Mouse (Mus musculus) erythroblast, embryonic 14.5 days (primary cell): ENCODE results near the gene Hspb11. TPM values are rescaled to one million over a fixed set of nuclear protein-coding genes. Genes with fewer than 3 reads are reported as not detected.

Source experiments
- H3K27me3 ChIP-seq: 2 replicates; pipeline ENCODE4 v1.6.1; 2012; ENCODE audit warnings: inconsistent platforms; ENCODE audit not compliant: control insufficient read depth
- H3K36me3 ChIP-seq: 2 replicates; pipeline ENCODE4 v1.6.1; 2012; ENCODE audit warnings: mild to moderate bottlenecking, inconsistent platforms; ENCODE audit not compliant: control insufficient read depth
- H3K4me1 ChIP-seq: 2 replicates; pipeline ENCODE4 v1.6.1; 2012; ENCODE audit warnings: inconsistent platforms; ENCODE audit not compliant: control insufficient read depth
- H3K4me3 ChIP-seq: replicated peaks from 2 replicates; pipeline ENCODE3; 2012; ENCODE audit warnings: moderate library complexity, mild to moderate bottlenecking, inconsistent platforms
- H3K9me3 ChIP-seq: 2 replicates; pipeline ENCODE4 v1.6.1; 2012; ENCODE audit warnings: low read length, inconsistent platforms, mixed read lengths; ENCODE audit not compliant: control insufficient read depth
- GATA1 ChIP-seq: IDR thresholded peaks from 2 replicates; pipeline ENCODE4 v1.6.1; 2012; ENCODE audit warnings: low read length, inconsistent platforms, mixed read lengths
- TAL1 ChIP-seq: IDR thresholded peaks from 3 replicates; pipeline ENCODE4 v1.6.1; 2012; ENCODE audit warnings: low read length, inconsistent platforms, mixed read lengths
- polyA plus RNA-seq: library from polyadenylated mRNA; stranded (reverse); fragments of >175 nt; gene quantifications from 2 replicates; pipeline ENCODE4 v1.2.3, GENCODE M21; 2012

The Hspb11 gene
- polyA plus RNA-seq, 1 experiment, result 0.28 TPM

DNA sequence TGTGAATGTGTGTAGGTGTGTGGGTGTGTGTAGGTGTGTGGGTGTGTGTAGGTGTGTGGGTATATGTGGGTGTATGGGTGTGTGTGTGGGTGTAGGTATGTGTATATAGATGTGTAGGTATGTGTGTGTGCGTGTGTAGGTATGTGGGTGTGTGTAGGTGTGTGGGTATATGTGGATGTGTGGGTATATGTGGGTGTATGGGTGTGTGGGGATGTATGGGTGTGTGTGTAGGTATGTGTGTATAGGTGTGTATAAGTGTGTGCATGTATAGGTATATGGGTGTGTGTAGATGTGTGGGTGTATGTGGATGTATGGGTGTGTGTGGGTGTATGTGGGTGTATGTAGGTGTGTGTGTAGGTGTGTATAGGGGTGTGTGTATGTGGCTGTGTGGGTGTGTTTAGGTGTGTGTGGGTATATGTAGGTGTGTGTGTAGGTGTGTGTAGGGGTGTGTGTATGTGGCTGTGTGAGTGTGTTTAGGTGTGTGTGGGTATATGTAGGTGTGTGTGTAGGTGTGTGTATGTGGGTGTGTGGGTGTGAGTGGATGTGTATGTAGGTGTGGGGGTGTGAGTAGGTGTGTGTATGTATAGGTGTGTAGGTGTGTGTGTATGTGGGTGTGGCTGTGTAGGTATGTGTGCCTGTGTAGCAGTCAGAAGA, 47.6 kb downstream of the Hspb11 start:
- H3K27me3 ChIP-seq, result peaks cover 11% of the 10 kb centered on the region
- TF ChIP-seq TAL1 (no peak), GATA1 (no peak)
- peaks cover 2% of the 10 kb centered on the region; the same call in 1 of the 2 replicates for H3K4me1 ChIP-seq
- H3K4me3 ChIP-seq, result no peak overlapping the region
- no peaks in the 10 kb centered on the region for H3K9me3 ChIP-seq
- H3K36me3 ChIP-seq, result no peaks in the 10 kb centered on the region

DNA sequence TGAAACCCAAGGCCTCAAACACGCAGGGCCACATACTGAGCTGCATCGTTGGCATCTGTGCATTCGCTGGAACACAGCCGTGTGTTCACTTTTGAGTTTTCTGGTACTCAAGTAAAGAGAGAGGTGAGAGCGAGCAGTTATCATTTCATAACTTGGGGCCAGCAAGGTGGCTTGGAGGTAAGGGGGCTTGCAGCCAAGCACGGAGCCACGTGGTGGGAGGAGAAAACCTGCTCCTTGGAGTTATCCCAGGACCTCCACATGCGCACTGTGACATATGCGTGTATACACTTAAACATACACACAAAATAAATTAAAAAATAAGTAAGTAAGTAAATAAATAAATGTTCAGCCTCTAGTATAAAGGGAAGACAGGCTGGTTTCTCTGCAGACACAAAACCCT, 48.8 kb downstream of the Hspb11 start:
- TF ChIP-seq GATA1 (no peak), TAL1 (no peak)
- H3K4me3 ChIP-seq, result no peak overlapping the region
- H3K4me1 ChIP-seq, result peaks cover 2% of the 10 kb centered on the region; the same call in 1 of the 2 replicates
- H3K27me3 ChIP-seq, result peaks cover 21% of the 10 kb centered on the region
- H3K36me3 ChIP-seq, result no peaks in the 10 kb centered on the region
- no peaks in the 10 kb centered on the region for H3K9me3 ChIP-seq

DNA sequence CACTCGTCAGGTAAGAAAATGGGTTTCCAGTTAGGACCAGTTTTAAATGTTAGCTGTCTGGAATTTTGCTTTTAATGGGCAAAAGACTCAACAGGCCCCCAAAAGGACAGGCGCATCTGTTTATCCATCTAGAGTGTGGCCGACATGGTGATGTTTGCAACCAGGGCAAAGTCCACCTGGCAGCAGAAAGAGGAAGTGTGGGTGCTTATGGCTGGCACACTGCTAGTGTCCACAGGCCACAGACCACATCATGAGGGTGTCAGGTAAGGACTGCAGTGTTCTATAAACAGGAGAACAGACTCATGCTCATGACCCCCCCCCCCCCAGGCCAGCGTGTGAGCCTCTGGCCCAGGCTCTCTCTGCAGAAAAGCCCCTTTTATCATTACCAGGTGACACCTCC, 49.4 kb downstream of the Hspb11 start:
- Histone ChIP-seq H3K4me1 (peaks cover 2% of the 10 kb centered on the region; the same call in 1 of the 2 replicates), H3K9me3 (no peaks in the 10 kb centered on the region), H3K27me3 (peaks cover 24% of the 10 kb centered on the region), H3K4me3 (no peak overlapping the region), H3K36me3 (no peaks in the 10 kb centered on the region)
- no peak for TF ChIP-seq GATA1
- no peak for TF ChIP-seq TAL1

DNA sequence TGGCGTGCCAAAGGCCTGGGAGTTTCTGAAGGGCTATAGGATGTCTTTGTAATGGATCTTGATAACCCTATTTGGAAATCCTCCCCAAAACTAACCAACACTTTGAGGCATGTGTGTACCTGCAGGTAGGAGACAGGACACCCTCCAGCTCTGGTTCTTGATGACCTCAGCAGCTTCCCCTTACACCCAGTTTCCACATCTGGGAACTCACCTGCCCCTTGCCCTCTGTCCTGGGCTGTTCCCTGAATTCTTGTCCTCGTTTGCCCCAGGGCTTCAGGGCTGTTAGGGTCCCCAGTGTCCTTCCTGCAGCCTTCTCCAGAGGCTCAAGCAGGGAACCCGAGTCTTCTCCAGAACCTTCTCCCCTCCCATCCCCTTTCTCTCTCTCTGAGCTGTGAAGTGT, 50.1 kb downstream of the Hspb11 start:
- no peaks in the 10 kb centered on the region for H3K36me3 ChIP-seq
- H3K4me3 ChIP-seq, result no peak overlapping the region
- H3K9me3 ChIP-seq, result no peaks in the 10 kb centered on the region
- H3K4me1 ChIP-seq, result peaks cover 2% of the 10 kb centered on the region; the same call in 1 of the 2 replicates
- H3K27me3 ChIP-seq, result peaks cover 25% of the 10 kb centered on the region
- TF ChIP-seq GATA1, result no peak
- no peak for TF ChIP-seq TAL1

DNA sequence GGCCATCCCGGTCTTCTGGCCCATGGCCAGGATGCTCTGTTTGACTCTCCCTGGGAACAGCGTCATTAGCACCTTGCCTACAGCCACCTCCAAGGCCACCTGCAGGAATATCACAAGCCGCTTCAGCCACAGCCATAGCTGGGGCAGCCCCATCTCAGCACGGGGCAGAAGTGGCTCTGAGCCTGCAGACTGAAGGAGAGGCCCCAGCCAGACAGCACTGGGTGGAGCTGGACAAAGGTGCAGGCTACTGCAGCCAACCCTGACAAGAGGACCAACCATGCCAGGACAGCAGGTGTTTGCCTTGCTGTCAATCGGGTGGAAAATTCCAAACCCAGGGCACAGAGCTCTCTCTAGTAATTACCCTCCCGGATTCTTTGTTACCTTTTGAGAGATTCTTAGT, 53.6 kb downstream of the Hspb11 start, which contains the start of gene Dio1:
Gene Dio1, minus strand, starts transcription at position 204 of the 400 bp plus-strand sequence.
- H3K9me3 ChIP-seq, result no peaks in the 10 kb centered on the region
- TF ChIP-seq GATA1 (no peak), TAL1 (no peak)
- H3K27me3 ChIP-seq, result peaks cover 26% of the 10 kb centered on the region
- H3K36me3 ChIP-seq, result no peaks in the 10 kb centered on the region
- no peak within 1 kb of the TSS for H3K4me3 ChIP-seq
- no peaks in the 10 kb centered on the region; the same call in 1 of the 2 replicates for H3K4me1 ChIP-seq

DNA sequence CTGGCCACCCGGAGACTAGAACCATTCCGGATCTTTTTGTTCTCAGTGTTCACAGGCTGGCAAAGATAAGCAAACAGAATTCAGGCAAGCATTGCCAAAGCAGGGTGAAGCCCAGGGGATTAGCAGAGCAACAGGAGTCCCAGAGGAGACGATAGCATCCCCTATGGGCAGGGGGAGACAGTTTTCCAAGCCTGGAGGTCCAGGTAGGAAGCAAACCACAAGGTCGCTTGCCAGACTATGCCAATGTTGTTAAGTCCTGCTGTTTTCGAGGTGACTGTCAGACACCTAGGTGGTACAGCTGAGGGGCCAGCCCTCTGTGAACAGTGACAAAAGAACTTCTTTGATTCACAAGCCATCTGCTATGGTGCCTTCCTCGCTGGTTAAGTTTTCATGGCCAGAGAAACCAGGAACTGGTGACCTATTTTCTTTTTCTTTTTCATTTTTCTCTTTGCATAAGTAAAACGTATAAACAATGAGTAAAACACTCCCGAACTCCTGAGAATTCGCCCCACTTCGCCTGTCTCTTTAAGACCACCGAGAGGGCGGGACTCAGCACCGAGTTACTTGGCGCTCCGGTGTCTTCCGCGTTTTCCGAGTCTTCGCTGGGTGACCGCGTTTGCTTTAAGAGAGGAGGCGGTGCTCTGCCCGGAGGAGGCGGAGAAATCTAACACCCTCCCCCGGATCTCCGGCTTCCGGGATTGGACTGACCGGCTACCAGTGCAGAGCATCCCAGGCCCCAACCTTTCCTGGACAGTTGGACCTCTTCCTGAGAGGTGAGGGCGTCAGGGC, 60.5 kb downstream of the Hspb11 start, which contains the start of gene Yipf1:
Gene Yipf1, plus strand, starts transcription at position 674 of the 789 bp plus-strand sequence.
- peaks cover 21% of the 10 kb centered on the region for H3K4me1 ChIP-seq
- peaks cover 22% of the 10 kb centered on the region for H3K36me3 ChIP-seq
- peak within 1 kb of the TSS; percentile 81 for H3K4me3 ChIP-seq
- H3K9me3 ChIP-seq, result no peaks in the 10 kb centered on the region
- no peak for TF ChIP-seq TAL1
- TF ChIP-seq GATA1, result no peak
- no peaks in the 10 kb centered on the region for H3K27me3 ChIP-seq

DNA sequence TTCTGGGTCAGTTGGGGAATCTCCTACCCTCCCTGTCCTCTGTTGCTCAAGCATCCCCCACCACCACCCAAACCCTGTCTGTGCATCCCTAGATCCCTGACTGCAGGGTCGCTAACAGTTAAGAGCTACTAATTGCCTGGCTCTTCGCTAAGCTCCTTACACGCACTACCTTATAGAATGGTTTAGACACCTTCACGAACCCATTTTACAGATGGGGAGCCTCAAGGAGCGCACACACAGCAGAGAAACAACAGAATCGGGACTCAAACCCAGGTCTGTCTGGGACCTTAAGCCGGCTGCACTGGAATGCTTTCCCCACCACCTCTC, 61.0 kb downstream of the Hspb11 start:
- TF ChIP-seq TAL1 (no peak), GATA1 (no peak)
- no peaks in the 10 kb centered on the region for H3K27me3 ChIP-seq
- no peaks in the 10 kb centered on the region for H3K9me3 ChIP-seq
- H3K4me1 ChIP-seq, result peaks cover 21% of the 10 kb centered on the region
- peaks cover 27% of the 10 kb centered on the region for H3K36me3 ChIP-seq
- peak overlapping the region; percentile 81 for H3K4me3 ChIP-seq

DNA sequence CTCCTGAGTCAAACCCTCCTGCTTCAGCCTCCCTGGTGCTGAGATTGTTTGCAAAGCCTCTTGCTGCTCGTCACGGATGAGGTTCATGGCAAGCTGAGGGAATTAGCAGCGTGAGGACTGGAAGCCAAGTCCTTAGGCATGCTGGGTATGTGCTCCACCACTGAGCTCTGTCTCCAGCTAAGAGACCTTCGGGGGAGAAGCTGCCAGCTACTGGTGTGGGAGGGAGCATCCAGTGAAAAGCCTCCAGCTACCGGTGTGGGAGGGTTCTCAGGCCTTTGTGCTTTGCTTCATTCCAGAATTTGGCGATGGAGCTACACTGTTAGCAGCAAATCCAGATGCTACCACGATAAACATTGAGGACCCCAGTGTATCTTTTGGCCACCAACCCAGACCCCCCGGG, 65.3 kb downstream of the Hspb11 start:
- Histone ChIP-seq H3K27me3 (no peaks in the 10 kb centered on the region), H3K9me3 (no peaks in the 10 kb centered on the region), H3K4me1 (peaks cover 17% of the 10 kb centered on the region), H3K36me3 (peaks cover 54% of the 10 kb centered on the region), H3K4me3 (no peak overlapping the region)
- TF ChIP-seq GATA1 (no peak), TAL1 (no peak)

DNA sequence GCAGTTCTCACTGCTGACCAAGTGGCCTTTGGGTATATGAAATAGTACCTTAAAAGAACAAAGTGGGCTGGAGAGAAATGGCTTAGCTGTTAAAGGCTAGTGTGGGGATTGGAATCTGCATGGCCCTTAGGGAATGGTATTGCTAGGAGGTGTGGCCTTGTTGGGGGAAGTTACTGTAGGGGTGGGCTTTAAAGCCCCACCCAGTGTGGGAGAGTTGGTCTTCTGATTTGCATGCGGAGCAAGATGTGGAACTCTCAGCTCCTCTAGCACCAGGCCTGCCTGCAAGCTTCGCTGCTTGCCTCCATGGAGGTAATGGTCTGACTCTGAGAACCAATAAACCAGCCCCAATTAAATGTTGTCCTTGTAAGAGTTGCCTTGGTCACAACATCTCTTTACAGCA, 67.6 kb downstream of the Hspb11 start:
- no peaks in the 10 kb centered on the region for H3K27me3 ChIP-seq
- H3K4me3 ChIP-seq, result no peak overlapping the region
- no peaks in the 10 kb centered on the region for H3K4me1 ChIP-seq
- TF ChIP-seq GATA1, result no peak
- no peak for TF ChIP-seq TAL1
- peaks cover 59% of the 10 kb centered on the region for H3K36me3 ChIP-seq
- no peaks in the 10 kb centered on the region for H3K9me3 ChIP-seq
